Mouse (Mus musculus) intestine, embryonic 16.5 days (tissue): ENCODE measurements around the gene Dck. TPM values are rescaled to one million over a fixed set of nuclear protein-coding genes. Genes with fewer than 3 reads are reported as not detected.

ENCODE experiments used
- ATAC-seq: fragments of 200-750 bp; cut with Nextera tagmentation; 2 replicates; pipeline ENCODE4 v1.8.0; 2017; ENCODE audit warnings: moderate TSS enrichment, moderate library complexity
- H3K27ac ChIP-seq: fragments of 300-500 bp; sonication (generic); 2 replicates; pipeline ENCODE4 v1.5.1; 2014; ENCODE audit warnings: mild to moderate bottlenecking, low read length
- H3K27me3 ChIP-seq: fragments of 300-500 bp; sonication (generic); replicated peaks from 2 replicates; pipeline ENCODE4 v1.6.1; 2014; ENCODE audit warnings: low read length, control low read depth, mixed read lengths; ENCODE audit not compliant: control insufficient read depth, insufficient read depth
- H3K36me3 ChIP-seq: fragments of 300-500 bp; sonication (generic); 2 replicates; pipeline ENCODE4 v1.6.1; 2014; ENCODE audit warnings: low read length, control low read depth; ENCODE audit not compliant: control insufficient read depth, insufficient read depth
- H3K4me1 ChIP-seq: fragments of 300-500 bp; sonication (generic); 2 replicates; pipeline ENCODE4 v1.6.1; 2014; ENCODE audit warnings: low read length, control low read depth, mixed read lengths; ENCODE audit not compliant: control insufficient read depth, insufficient read depth
- H3K4me2 ChIP-seq: fragments of 300-500 bp; sonication (generic); 2 replicates; pipeline ENCODE4 v1.6.1; 2014; ENCODE audit warnings: low read depth, low read length, control low read depth
- H3K4me3 ChIP-seq: fragments of 300-500 bp; sonication (generic); 2 replicates; pipeline ENCODE4 v1.5.1; 2014; ENCODE audit warnings: mild to moderate bottlenecking, low read length
- H3K9ac ChIP-seq: fragments of 300-500 bp; sonication (generic); 2 replicates; pipeline ENCODE4 v1.6.1; 2014; ENCODE audit warnings: low read depth, low read length
- H3K9me3 ChIP-seq: fragments of 300-500 bp; sonication (generic); 2 replicates; pipeline ENCODE4 v1.6.1; 2016; ENCODE audit warnings: low read length, control low read depth; ENCODE audit not compliant: control insufficient read depth
- WGBS: fragments of 180-500 bp; shearing (Covaris S2); extraction: QIAGEN DNeasy Blood & Tissue Kit; methylation state at CpG from one replicate; pipeline ENCODE4 v1.1.7; 2014; 5-methylcytosine and 5-hydroxymethylcytosine counted together
- polyA plus RNA-seq: library from polyadenylated mRNA; unstranded; fragments of >200 nt; fragmentation: Nextera tagmentation; extraction: Ambion mirVana; gene quantifications from 2 replicates; pipeline ENCODE4 v1.2.1, GENCODE M21; 2015

Gene Dck
- polyA plus RNA-seq, 1 experiment from 2014 or later: 32.7 TPM

DNA sequence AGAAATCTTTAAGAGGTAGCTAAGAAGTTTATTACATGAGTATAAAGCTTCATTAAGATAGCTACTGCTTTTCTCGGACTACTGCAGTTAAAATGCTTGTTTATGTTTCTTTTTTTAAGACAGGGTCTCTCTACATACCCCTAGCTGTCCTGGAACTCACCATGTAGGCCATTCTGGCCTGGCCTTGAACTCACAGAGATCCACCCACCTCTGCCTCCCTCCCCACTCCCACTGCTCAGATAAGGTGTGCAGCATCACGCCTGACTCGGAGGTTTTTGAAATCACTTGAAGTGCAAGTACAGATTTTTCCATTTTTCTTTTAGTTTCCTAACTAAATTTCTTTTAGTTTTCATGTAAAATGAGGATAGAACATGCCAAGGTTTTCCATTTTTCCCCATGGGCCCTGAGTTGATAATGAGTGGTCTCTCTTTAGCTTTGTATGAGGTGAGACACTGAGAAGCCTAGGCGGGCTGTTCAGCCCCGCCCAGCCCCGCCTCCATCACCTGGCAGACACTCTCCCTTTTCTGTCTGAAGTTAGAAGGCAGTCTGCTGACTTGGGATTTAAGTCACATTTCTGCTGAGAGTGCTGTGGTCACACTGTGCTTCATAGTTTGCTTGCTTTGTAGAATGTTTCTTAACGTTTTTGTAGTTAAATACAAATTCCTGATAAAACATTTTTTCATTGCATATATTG lies 17.4 kb downstream of the Dck start:
- Histone ChIP-seq H3K9me3 (no peaks in the 10 kb centered on the region), H3K27me3 (no peaks in the 10 kb centered on the region), H3K9ac (no peak overlapping the region), H3K36me3 (no peaks in the 10 kb centered on the region), H3K4me3 (no peak overlapping the region), H3K4me1 (no peaks in the 10 kb centered on the region), H3K4me2 (no peak overlapping the region), H3K27ac (no peak overlapping the region)
- WGBS: 63% methylated on average over 7 of the region's 7 CpGs
- ATAC-seq: peak; percentile 77

DNA sequence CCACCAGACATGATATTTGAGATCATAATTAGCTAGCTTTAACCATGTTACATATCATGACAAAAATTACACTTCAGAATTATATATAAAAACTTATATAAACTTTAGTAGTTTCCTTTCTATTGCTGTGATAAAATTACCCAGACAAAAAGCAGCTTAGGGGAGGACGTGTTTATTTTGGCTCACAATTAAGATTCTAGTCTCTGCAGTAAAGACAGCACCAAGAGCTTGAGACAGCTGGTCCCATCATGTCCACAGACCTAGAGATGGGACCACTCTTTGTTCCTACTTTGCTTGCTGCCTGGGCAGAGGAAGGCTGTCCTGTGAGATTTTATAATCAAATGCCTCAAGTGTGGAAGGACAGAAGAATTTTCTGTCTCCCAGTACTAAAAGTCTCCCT lies 20.3 kb downstream of the Dck start:
- no peak overlapping the region for H3K27ac ChIP-seq
- 73% methylated on average over 1 of the region's 1 CpGs for WGBS

DNA sequence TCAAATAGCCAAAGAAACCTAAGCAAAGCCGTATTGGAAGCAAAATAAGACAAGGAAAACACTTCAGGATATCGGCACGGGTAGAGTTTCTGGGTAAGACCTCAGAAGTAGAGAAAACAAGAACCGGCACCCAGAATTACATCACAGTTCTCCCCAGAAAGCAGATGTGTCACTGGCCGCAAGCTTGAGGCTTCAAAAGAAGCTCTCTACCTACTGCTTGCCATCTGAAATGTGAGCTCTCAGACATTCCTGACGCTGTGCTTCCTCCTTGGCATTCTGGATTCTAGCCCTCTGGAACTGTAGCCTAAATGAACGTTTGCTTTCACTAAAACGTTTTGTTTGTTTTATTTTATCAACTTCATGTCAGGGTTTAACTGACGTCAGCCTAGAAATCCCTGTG lies 25.9 kb downstream of the Dck start:
- no peak overlapping the region for H3K9ac ChIP-seq
- no peaks in the 10 kb centered on the region for H3K9me3 ChIP-seq
- ATAC-seq: no peak
- H3K27ac ChIP-seq: no peak overlapping the region
- H3K27me3 ChIP-seq: no peaks in the 10 kb centered on the region
- H3K4me2 ChIP-seq: no peak overlapping the region
- WGBS: 41% methylated on average over 9 of the region's 9 CpGs
- no peak overlapping the region for H3K4me3 ChIP-seq
- H3K4me1 ChIP-seq: no peaks in the 10 kb centered on the region
- no peaks in the 10 kb centered on the region for H3K36me3 ChIP-seq

More for the DNA sequence above, 20.3 kb downstream of the Dck start:
- Histone ChIP-seq H3K4me2 (no peak overlapping the region), H3K36me3 (no peaks in the 10 kb centered on the region), H3K27me3 (no peaks in the 10 kb centered on the region), H3K4me1 (no peaks in the 10 kb centered on the region), H3K9ac (no peak overlapping the region), H3K9me3 (no peaks in the 10 kb centered on the region), H3K4me3 (no peak overlapping the region)
- no peak for ATAC-seq

DNA sequence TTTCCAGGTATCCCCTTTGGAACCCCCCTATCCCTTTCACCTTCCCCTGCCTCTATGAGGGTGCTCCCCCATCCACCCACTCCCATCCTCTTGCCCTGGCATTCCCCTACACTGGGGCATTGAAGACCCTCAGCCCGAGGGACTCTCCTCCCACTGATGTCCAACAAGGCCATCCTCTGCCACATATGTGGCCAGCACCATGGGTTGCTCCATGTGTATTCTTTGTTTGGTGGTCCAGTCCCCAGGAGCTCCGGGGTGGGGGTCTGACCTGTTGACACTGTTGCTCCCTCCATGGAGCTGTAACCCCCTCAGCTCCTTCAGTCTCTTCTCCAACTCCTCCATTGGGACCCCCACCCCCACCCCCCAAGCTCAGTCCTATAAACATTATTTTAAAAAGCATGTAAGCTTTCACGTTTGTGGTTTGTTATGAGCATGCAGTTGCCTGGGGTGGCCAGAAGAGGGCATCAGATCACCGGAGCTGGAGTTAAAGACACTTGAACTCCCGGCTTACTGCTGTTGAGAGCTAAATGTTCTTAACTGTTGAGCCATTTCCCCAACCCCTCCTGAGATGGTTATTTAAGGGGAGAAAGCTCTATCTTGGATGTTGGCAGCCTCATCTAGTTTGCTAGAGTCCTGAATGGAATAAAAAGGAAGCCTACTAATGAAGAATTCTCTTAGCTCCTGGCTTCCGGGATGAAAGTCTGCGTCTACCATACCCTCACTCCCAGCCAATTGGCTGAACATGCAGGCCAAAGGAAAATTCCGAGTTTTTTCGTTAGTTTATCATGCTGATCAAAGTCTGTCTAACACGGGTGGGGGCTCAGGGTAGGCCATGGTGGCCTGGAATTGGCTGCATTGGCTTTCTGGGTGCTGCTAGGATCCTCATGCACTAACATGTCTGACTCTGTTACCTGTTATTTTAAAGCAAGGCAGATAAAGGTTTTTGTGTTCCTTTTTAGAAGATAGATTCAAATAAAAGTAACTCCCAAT lies 26.8 kb downstream of the Dck start:
- no peaks in the 10 kb centered on the region for H3K27me3 ChIP-seq
- H3K9me3 ChIP-seq: no peaks in the 10 kb centered on the region
- peaks cover under 1% of the 10 kb centered on the region for H3K4me1 ChIP-seq
- H3K36me3 ChIP-seq: no peaks in the 10 kb centered on the region
- no peak overlapping the region for H3K4me3 ChIP-seq
- peak; percentile 49 for ATAC-seq
- H3K27ac ChIP-seq: no peak overlapping the region
- H3K4me2 ChIP-seq: no peak overlapping the region
- H3K9ac ChIP-seq: no peak overlapping the region
- 39% methylated on average over 10 of the region's 10 CpGs for WGBS

DNA sequence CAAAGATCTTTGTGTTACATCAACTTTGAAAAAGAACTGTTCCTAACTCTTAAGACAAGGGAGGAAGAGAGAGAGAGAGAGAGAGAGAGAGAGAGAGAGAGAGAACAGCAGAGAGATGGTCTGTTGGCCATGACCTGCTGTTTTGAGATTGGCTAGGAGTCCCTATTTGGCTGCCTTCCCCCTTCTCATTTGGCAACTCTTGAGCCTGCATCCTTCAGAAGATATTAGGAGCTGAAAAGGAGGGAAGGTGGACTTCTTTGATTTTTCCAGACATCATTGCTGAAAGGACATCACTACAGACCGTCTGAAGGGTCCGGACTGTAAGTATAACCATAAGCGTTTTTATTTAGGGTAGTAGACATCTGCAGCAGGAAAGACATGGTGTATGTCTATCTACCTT lies 28.9 kb downstream of the Dck start:
- H3K27ac ChIP-seq: no peak overlapping the region
- ATAC-seq: no peak
- 91% methylated on average over 3 of the region's 3 CpGs for WGBS

DNA sequence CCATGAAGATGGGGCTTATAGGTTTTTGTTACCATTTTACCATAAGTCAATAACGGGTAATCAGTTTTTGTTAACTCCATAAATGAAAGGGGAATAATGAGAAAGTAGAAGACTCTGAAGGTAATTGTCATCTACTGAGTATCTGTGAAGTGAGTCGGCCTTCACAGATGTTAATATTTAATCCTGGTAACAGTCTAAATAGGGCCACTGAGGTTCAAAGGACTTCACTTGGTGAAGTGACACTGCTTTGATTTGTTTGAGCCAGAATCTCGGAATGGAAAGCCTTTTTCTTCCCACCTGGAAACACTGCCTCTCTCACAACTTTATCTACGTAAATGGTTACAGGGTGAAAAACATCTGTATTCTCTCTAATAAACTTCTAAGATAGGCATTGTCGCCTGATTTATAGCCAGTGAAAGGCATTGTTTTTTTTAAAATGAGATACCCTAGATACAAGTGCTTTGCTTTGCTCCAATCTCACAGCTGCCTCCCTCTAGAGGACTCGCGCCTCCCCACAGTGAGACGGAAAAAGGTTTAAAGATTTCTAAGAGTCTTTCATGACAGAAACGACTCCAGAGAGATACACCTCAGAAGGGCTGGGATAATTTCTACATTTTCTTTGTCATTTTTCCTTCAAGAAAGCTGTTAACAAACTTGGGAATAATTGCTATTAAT lies 31.3 kb downstream of the Dck start:
- WGBS: 36% methylated on average over 9 of the region's 9 CpGs
- H3K36me3 ChIP-seq: no peaks in the 10 kb centered on the region
- peaks cover 5% of the 10 kb centered on the region for H3K4me1 ChIP-seq
- peak; percentile 86 for ATAC-seq
- no peaks in the 10 kb centered on the region for H3K27me3 ChIP-seq
- 0 out of 2 replicates have a peak overlapping the region, but pooled peaks have one; percentile 5 for H3K4me3 ChIP-seq
- H3K9ac ChIP-seq: no peak overlapping the region
- H3K4me2 ChIP-seq: peak overlapping the region; percentile 17
- H3K9me3 ChIP-seq: no peaks in the 10 kb centered on the region
- peak overlapping the region; percentile 72 for H3K27ac ChIP-seq

More for the DNA sequence above, 28.9 kb downstream of the Dck start:
- H3K9me3 ChIP-seq: no peaks in the 10 kb centered on the region
- H3K4me3 ChIP-seq: no peak overlapping the region
- H3K36me3 ChIP-seq: no peaks in the 10 kb centered on the region
- no peak overlapping the region for H3K4me2 ChIP-seq
- peaks cover 5% of the 10 kb centered on the region for H3K4me1 ChIP-seq
- no peaks in the 10 kb centered on the region for H3K27me3 ChIP-seq
- no peak overlapping the region for H3K9ac ChIP-seq

DNA sequence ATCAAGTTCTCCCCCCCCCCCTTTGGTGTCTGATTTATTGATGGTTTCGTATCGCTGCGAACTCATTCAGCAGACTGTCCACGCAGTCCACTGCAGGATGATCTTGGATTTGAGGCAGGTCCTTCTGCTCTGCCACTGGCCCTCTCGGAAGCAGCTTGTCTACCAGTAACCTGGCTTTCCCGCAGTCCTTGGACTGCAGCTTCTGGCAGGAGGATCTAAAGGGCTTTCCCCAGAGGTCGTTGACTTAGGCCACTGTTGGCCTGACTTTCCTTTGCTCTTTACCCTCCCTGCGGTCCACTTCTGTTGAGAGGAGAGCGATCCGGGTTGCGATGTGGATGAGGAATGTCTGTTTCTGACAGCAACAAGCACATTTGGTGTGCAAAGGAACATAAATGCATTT lies 31.8 kb downstream of the Dck start:
- Histone ChIP-seq H3K4me1 (peaks cover 5% of the 10 kb centered on the region), H3K27me3 (no peaks in the 10 kb centered on the region), H3K4me2 (peak overlapping the region; percentile 17), H3K4me3 (peak overlapping the region; percentile 5; the same call in 1 of the 2 replicates), H3K9me3 (no peaks in the 10 kb centered on the region), H3K36me3 (no peaks in the 10 kb centered on the region), H3K27ac (peak overlapping the region; percentile 72), H3K9ac (peak overlapping the region; percentile 43; the same call in 1 of the 2 replicates)
- ATAC-seq: peak; percentile 73
- WGBS: 39% methylated on average over 11 of the region's 11 CpGs

DNA sequence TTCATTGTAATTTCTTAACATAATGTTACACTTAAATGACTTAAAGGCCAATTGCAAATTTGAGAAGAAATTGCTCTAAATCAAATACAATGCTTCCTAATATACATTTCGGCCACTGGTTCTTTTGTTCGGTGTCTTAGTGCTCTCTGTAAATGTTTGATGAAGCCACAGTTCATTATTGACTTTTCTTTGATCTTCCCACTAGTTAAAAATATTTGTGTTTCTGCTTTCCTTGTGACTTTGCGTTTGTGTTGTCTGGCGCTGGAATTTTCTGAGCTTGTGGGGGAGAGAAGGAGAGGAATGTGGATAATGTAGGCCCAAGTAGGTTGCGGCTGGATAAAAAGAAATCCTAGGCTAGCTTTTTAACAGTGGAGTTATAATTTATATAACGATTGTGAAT lies 32.3 kb downstream of the Dck start:
- WGBS: 61% methylated on average over 6 of the region's 6 CpGs
- no peak overlapping the region for H3K9ac ChIP-seq
- H3K27me3 ChIP-seq: no peaks in the 10 kb centered on the region
- ATAC-seq: no peak
- H3K4me3 ChIP-seq: no peak overlapping the region
- H3K4me1 ChIP-seq: peaks cover 5% of the 10 kb centered on the region
- H3K9me3 ChIP-seq: no peaks in the 10 kb centered on the region
- H3K36me3 ChIP-seq: no peaks in the 10 kb centered on the region
- H3K27ac ChIP-seq: no peak overlapping the region
- H3K4me2 ChIP-seq: no peak overlapping the region

DNA sequence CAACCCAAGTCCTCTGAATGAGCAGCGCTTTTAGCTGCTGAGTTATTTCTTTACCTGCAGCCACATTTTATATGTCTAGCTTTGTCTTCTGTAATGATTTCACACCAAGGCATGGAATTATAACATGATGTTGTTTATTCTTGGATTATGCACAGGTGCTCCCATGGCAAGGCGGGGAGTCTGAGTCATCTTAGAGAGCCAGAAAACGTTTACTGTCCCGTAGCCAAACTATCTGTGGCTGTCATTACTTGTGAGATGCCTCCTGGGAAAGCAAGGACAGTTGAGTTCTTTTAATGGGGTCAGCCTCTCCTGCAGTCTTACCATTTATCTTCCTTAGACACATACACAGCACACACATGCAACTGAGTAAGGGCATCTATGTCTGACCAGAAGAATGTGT lies 40.8 kb downstream of the Dck start:
- no peak for ATAC-seq
- Histone ChIP-seq H3K4me3 (no peak overlapping the region), H3K27ac (no peak overlapping the region), H3K27me3 (no peaks in the 10 kb centered on the region), H3K9me3 (no peaks in the 10 kb centered on the region), H3K4me2 (no peak overlapping the region), H3K9ac (no peak overlapping the region), H3K36me3 (no peaks in the 10 kb centered on the region), H3K4me1 (no peaks in the 10 kb centered on the region)
- 78% methylated on average over 4 of the region's 4 CpGs for WGBS
